Mouse (Mus musculus): ENCODE results near the gene Atp2b1. TPM values are rescaled to one million over a fixed set of nuclear protein-coding genes. Genes with fewer than 3 reads are reported as not detected.

The Atp2b1 gene
- polyA plus RNA-seq, 1 experiment from 2014 or later = 127 TPM

DNA sequence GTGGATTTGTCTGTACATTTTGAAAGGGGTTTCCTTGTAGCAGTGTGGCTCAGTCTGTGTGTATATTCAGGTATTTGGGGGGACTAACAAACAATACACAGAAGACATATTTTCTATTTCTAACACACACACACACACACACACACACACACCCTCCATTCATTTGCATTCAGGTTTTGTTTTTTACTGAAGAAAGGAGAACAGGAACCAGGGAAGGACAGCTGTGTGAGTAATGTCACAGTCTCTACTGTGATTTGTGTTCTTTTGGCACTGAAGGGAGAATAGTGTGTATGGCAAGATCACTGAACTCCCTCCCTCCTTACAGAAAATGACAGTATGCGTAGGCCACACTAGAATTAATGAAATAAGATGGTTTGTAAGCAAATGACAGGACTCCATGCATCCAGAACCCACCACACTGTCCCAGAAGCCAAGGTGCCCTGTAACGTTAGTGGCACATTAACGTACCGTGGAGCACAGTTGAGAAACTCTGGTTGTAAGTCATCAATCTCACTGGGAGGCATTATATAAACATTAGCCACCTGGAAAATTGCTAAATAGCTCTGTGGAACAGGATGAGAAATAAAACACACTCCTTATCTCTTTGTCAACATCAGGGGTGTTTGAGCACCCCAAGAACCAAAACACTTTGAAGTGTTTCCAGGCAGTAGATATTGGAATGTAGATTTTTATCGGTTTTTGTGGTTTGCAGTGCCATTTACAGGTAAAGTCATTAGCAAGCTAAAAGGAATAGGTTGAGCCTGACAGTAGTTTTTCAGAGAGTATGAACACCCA lies 132.7 kb downstream of the Atp2b1 start:
- WGBS = 73% methylated on average over 5 of the region's 5 CpGs

DNA sequence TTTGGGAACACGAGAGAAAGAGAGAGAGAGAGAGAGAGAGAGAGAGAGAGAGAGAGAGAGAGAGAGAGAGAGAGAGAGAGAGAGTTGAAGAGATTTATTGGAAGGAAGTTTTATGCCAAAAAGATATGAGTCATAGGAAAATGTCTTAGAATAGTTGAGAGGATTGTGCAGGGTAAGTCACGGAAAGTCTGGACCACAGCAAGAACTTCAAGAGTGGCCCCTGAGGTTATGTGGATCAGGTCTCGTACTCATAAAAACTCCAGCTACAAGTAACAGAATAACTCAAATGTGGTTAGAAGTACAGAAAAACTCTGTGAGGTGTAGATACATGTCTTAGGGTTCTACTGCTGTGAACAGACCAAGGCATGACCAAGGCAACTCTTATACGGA lies 133.3 kb downstream of the Atp2b1 start:
- no peak overlapping the region for H3K4me2 ChIP-seq
- H3K27ac ChIP-seq = no peak overlapping the region
- 79% methylated on average over 4 of the region's 4 CpGs for WGBS
- no peak overlapping the region for H3K4me3 ChIP-seq
- H3K9me3 ChIP-seq = no peaks in the 10 kb centered on the region
- H3K36me3 ChIP-seq = no peaks in the 10 kb centered on the region
- no peaks in the 10 kb centered on the region for H3K27me3 ChIP-seq
- no peaks in the 10 kb centered on the region for H3K4me1 ChIP-seq
- no peak overlapping the region for H3K9ac ChIP-seq
- no peak for ATAC-seq (ENCODE audit: insufficient number of reproducible peaks, insufficient read depth, low FRiP score, low TSS enrichment, low read depth)

More for the DNA sequence above, 132.7 kb downstream of the Atp2b1 start:
- H3K4me3 ChIP-seq = no peak overlapping the region
- no peak overlapping the region for H3K9ac ChIP-seq
- H3K4me2 ChIP-seq = no peak overlapping the region
- no peak for ATAC-seq (ENCODE audit: insufficient number of reproducible peaks, insufficient read depth, low FRiP score, low TSS enrichment, low read depth)
- no peaks in the 10 kb centered on the region for H3K9me3 ChIP-seq
- no peak overlapping the region for H3K27ac ChIP-seq
- H3K36me3 ChIP-seq = no peaks in the 10 kb centered on the region
- H3K27me3 ChIP-seq = no peaks in the 10 kb centered on the region
- no peaks in the 10 kb centered on the region for H3K4me1 ChIP-seq

DNA sequence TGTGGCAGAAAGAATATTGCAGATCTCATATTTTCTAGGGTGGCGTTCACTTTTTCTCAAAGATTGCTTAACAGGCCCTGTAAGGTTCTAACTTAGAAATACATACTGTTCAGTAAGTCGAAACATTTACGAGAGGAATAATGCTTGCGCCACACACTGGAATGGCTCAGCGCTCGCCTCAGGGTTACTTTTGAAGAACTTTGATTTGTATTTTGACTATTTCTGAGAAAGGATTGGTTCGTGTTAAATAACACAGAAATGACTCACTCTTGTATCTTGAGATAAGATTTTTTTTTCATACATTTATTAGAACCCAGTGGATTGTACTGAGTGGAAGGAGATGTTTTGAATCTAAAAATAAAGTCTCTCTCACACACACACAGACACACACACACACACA lies 135.9 kb downstream of the Atp2b1 start:
- no peak for ATAC-seq (ENCODE audit: insufficient number of reproducible peaks, insufficient read depth, low FRiP score, low TSS enrichment, low read depth)
- Histone ChIP-seq H3K27ac (no peak overlapping the region), H3K4me1 (no peaks in the 10 kb centered on the region), H3K36me3 (no peaks in the 10 kb centered on the region), H3K9me3 (no peaks in the 10 kb centered on the region), H3K27me3 (no peaks in the 10 kb centered on the region), H3K4me3 (no peak overlapping the region), H3K4me2 (no peak overlapping the region), H3K9ac (no peak overlapping the region)
- 81% methylated on average over 7 of the region's 7 CpGs for WGBS

DNA sequence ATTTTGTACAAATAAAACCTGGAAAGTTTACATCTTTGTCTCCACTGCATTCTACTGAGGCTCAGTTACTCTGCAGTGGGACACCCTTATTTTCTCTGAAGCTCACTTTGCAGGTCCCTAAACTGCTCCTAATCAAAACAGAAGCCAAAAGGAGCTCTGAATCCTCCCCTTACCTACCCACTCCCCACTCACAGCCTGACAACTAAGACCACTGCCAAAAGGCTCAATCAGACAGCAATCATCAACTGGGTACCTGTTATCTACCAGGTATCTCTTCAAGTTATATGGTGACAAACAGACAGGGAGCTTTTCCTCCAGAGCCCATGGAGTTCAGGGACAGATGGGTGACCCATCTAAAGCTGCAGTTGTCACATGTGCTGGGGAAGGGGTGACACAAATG lies 138.9 kb downstream of the Atp2b1 start:
- Histone ChIP-seq H3K27ac (no peak overlapping the region), H3K4me2 (no peak overlapping the region), H3K27me3 (no peaks in the 10 kb centered on the region), H3K4me1 (no peaks in the 10 kb centered on the region), H3K4me3 (no peak overlapping the region), H3K9me3 (no peaks in the 10 kb centered on the region), H3K9ac (no peak overlapping the region), H3K36me3 (no peaks in the 10 kb centered on the region)
- ATAC-seq (ENCODE audit: insufficient number of reproducible peaks, insufficient read depth, low FRiP score, low TSS enrichment, low read depth) = no peak

DNA sequence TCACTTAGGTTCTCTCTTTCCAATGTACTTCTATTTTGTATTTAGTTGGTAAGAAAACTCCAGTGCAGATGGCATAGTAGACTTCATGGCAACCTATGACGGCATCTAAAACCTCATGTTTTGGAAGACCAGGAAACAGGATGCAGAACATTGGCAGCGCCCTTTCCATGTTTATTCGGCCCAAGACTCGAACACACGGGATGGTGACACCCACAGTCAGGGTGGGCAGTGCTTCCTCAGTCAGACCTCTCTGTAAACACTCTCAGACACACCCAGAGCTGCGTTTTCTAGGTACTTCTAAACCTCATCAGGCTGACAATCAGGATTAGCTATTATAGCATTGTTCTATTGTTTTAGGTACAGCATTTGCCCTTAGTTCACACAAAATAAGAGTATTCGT lies 146.4 kb downstream of the Atp2b1 start:
- no peak overlapping the region for H3K9ac ChIP-seq
- no peaks in the 10 kb centered on the region for H3K4me1 ChIP-seq
- H3K36me3 ChIP-seq = no peaks in the 10 kb centered on the region
- WGBS = 92% methylated on average over 7 of the region's 7 CpGs
- no peak overlapping the region for H3K4me3 ChIP-seq
- H3K4me2 ChIP-seq = no peak overlapping the region
- no peaks in the 10 kb centered on the region for H3K27me3 ChIP-seq
- H3K9me3 ChIP-seq = no peaks in the 10 kb centered on the region
- H3K27ac ChIP-seq = no peak overlapping the region
- no peak for ATAC-seq (ENCODE audit: insufficient number of reproducible peaks, insufficient read depth, low FRiP score, low TSS enrichment, low read depth)

DNA sequence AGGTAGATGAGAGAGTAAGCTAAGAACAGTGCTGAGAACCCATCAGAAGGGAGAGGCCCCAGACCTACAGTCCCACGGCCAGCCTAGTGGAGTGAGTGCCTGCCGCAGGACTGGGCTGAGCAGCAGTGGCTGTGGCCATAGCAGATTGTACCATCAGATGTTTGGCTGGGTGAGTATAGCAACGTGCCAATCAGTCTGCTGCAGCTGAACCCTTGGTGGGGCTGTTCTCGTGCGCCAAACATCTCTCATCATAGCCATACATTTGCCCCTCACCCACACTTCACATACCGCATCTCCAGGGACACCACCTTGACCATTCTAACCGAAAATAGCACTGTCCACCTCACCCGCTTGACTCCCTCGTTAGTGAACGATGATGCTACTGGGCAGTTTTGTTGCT lies 147.2 kb downstream of the Atp2b1 start:
- no peak for ATAC-seq (ENCODE audit: insufficient number of reproducible peaks, insufficient read depth, low FRiP score, low TSS enrichment, low read depth)
- WGBS = 90% methylated on average over 10 of the region's 10 CpGs

DNA sequence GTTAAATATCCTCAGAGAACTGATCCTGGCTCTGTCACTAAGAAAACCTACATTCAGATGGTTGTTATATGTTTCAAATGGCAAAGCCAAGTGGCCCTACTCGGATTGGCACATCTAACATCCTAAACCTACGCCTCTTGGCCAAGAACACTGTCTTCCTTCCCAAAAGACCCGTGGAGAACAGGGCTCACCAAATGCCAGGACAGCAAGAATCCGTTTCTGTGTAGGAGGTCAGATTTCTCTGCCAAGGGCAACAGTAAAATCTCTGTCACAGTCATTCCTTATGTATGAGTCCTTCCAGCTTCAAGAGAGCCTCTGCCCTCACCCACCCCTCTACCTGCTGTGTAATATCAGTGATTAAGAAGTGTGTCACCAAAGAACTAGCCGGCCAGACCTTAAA lies 148.3 kb downstream of the Atp2b1 start:
- ATAC-seq (ENCODE audit: insufficient number of reproducible peaks, insufficient read depth, low FRiP score, low TSS enrichment, low read depth) = no peak
- WGBS = 81% methylated on average over 5 of the region's 5 CpGs
- Histone ChIP-seq H3K27me3 (no peaks in the 10 kb centered on the region), H3K4me3 (no peak overlapping the region), H3K9me3 (no peaks in the 10 kb centered on the region), H3K9ac (no peak overlapping the region), H3K27ac (no peak overlapping the region), H3K4me1 (no peaks in the 10 kb centered on the region), H3K4me2 (no peak overlapping the region), H3K36me3 (no peaks in the 10 kb centered on the region)

More for the DNA sequence above, 147.2 kb downstream of the Atp2b1 start:
- no peaks in the 10 kb centered on the region for H3K27me3 ChIP-seq
- no peak overlapping the region for H3K4me3 ChIP-seq
- H3K27ac ChIP-seq = no peak overlapping the region
- H3K4me1 ChIP-seq = no peaks in the 10 kb centered on the region
- H3K4me2 ChIP-seq = no peak overlapping the region
- H3K36me3 ChIP-seq = no peaks in the 10 kb centered on the region
- no peaks in the 10 kb centered on the region for H3K9me3 ChIP-seq
- no peak overlapping the region for H3K9ac ChIP-seq

Other genes starting within 250 kb of the Atp2b1 start
- gene Poc1b, start 192.6 kb downstream of the Atp2b1 start, polyA plus RNA-seq (2015; fragmentation: Nextera tagmentation; extraction: Ambion mirVana) = 20.4 and 21.0 TPM in 2 replicates
- gene Galnt4, start 193.8 kb downstream of the Atp2b1 start, polyA plus RNA-seq (2015; fragmentation: Nextera tagmentation; extraction: Ambion mirVana) = 7.1 and 8.6 TPM in 2 replicates
- gene Phxr2, start 211.9 kb downstream of the Atp2b1 start, polyA plus RNA-seq (2015; fragmentation: Nextera tagmentation; extraction: Ambion mirVana) = not detected in 2 replicates